Mouse (Mus musculus) megakaryocyte, adult 5-6 weeks (primary cell): ENCODE data around the gene Clstn1. TPM values are rescaled to one million over a fixed set of nuclear protein-coding genes. Genes with fewer than 3 reads are reported as not detected.

Experiments
- ATAC-seq: 2 replicates; pipeline ENCODE4 v1.8.0; 2016; ENCODE audit warnings: mild to moderate bottlenecking, inconsistent platforms; ENCODE audit not compliant: poor library complexity, severe bottlenecking
- total RNA-seq, 2 experiments: library from RNA; stranded (forward) in 1 of 2; stranded (reverse) in 1 of 2; fragments of 153-499, 151-499 nt in 1 of 2; fragments of 221-1000, 200-1000 nt in 1 of 2; gene quantifications; 2 replicates each; pipeline versions ENCODE4 v1.2.3 to v1.2.4; 2015 to 2017

Clstn1 gene
- total RNA-seq (2015) (0.64 and 0.74 TPM in 2 replicates), total RNA-seq (2017) (1.2 and 1.8 TPM in 2 replicates)

GRCm38 (mm10) chr4:149586044-149586782, at the start of gene Clstn1:
Clstn1 (plus strand) TSS chr4:149586468.
- peak; percentile 18; the same call in 1 of the 2 replicates for ATAC-seq

- no peak for ATAC-seq
Observed at GRCm38 (mm10) chr4:149539441-149539840, 46.8 kb upstream of the Clstn1 start.

- ATAC-seq, result peak; percentile 39; the same call in 1 of the 2 replicates
Observed at GRCm38 (mm10) chr4:149541935-149542334, 44.3 kb upstream of the Clstn1 start.

- ATAC-seq, result no peak
Observed at GRCm38 (mm10) chr4:149542431-149542830, 43.8 kb upstream of the Clstn1 start.

- ATAC-seq, result peak; percentile 85
Observed at GRCm38 (mm10) chr4:149542927-149543553, 43.2 kb upstream of the Clstn1 start.

GRCm38 (mm10) chr4:149544892-149545291, 41.4 kb upstream of the Clstn1 start:
- ATAC-seq, result no peak

GRCm38 (mm10) chr4:149546797-149547444, 39.3 kb upstream of the Clstn1 start:
- no peak for ATAC-seq

GRCm38 (mm10) chr4:149547523-149547922, 38.7 kb upstream of the Clstn1 start:
- ATAC-seq, result no peak

GRCm38 (mm10) chr4:149549221-149549925, 36.9 kb upstream of the Clstn1 start:
- peak; percentile 84 for ATAC-seq

- no peak for ATAC-seq
Observed at GRCm38 (mm10) chr4:149550866-149551265, 35.4 kb upstream of the Clstn1 start.

- ATAC-seq, result no peak
Observed at GRCm38 (mm10) chr4:149551696-149552095, 34.6 kb upstream of the Clstn1 start.

GRCm38 (mm10) chr4:149553834-149554233, 32.4 kb upstream of the Clstn1 start:
- no peak for ATAC-seq

GRCm38 (mm10) chr4:149556111-149556510, 30.2 kb upstream of the Clstn1 start:
- ATAC-seq, result no peak

GRCm38 (mm10) chr4:149557905-149558304, 28.4 kb upstream of the Clstn1 start:
- ATAC-seq, result no peak

GRCm38 (mm10) chr4:149558389-149558788, 27.9 kb upstream of the Clstn1 start:
- no peak for ATAC-seq

- ATAC-seq, result no peak
Observed at GRCm38 (mm10) chr4:149561392-149561791, 24.9 kb upstream of the Clstn1 start.

GRCm38 (mm10) chr4:149561986-149562904, 24.0 kb upstream of the Clstn1 start:
- ATAC-seq, result peak; percentile 35; the same call in 1 of the 2 replicates

GRCm38 (mm10) chr4:149562905-149563347, 23.3 kb upstream of the Clstn1 start:
- ATAC-seq, result no peak

- ATAC-seq, result no peak
Observed at GRCm38 (mm10) chr4:149563941-149564361, 22.3 kb upstream of the Clstn1 start.
